Mouse (Mus musculus): ENCODE results near the gene 4930583I09Rik. TPM values are rescaled to one million over a fixed set of nuclear protein-coding genes. Genes with fewer than 3 reads are reported as not detected.

The 4930583I09Rik gene
- polyA plus RNA-seq, 1 experiment from 2014 or later, result not detected

DNA sequence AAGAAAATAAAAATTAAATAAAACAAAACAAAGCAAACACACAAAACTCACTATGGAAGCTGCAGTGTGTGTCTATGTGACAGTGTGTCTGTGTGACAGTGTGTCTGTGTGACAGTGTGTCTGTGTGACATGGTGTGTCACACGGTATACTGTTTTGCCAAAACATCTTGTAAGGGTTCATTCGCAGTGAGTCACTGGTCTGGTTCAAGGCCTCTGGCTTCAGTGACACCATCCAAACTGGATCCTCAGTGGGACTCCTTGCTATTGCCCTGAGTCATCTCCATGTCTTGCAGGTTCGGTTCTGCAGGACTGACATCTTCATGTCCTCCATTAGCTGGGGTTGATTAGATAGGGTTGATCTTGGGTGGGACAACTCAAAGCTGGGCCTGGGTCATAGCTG lies 43.8 kb downstream of the 4930583I09Rik start:
- Histone ChIP-seq H3K4me1 (peaks cover 3% of the 10 kb centered on the region; the same call in 1 of the 2 replicates), H3K4me3 (no peak overlapping the region), H3K27ac (no peak overlapping the region), H3K9ac (no peak overlapping the region), H3K4me2 (no peak overlapping the region), H3K27me3 (no peaks in the 10 kb centered on the region), H3K9me3 (replicated peaks) (no peaks in the 10 kb centered on the region), H3K36me3 (ENCODE audit: poor library complexity, severe bottlenecking) (no peaks in the 10 kb centered on the region)
- WGBS, result 93% methylated on average over 3 of the region's 3 CpGs
- no peak for ATAC-seq

- Histone ChIP-seq H3K4me2 (no peak overlapping the region), H3K9me3 (replicated peaks) (no peaks in the 10 kb centered on the region), H3K27me3 (no peaks in the 10 kb centered on the region), H3K4me3 (no peak overlapping the region), H3K4me1 (peaks cover 11% of the 10 kb centered on the region), H3K27ac (no peak overlapping the region), H3K9ac (no peak overlapping the region), H3K36me3 (ENCODE audit: poor library complexity, severe bottlenecking) (no peaks in the 10 kb centered on the region)
- no peak for ATAC-seq
- 78% methylated on average over 3 of the region's 3 CpGs for WGBS
Observed at GRCm38 (mm10) chr17:64789175-64789574, 46.7 kb downstream of the 4930583I09Rik start.

DNA sequence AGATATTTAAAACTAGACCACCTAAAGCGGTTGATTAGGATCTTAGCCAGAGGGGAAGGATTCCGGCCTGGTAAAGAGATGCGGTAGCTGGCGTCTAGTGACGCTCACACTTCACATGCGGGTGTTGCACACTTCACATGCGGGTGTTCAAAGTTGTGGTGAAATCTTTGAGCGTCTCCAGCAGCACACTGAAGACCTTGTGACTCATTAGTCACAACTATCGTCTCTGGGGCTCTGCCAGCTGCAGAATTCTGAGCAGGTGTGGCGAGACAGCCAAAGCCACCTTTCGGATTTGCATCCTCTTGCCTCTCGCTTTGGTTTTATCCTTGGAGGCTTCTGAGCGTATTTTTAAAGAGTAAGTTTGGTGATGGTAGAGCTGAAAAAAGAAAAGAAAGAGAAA lies 47.6 kb downstream of the 4930583I09Rik start:
- H3K9ac ChIP-seq, result no peak overlapping the region
- H3K4me1 ChIP-seq, result peaks cover 11% of the 10 kb centered on the region
- H3K9me3 ChIP-seq (replicated peaks), result no peaks in the 10 kb centered on the region
- no peak overlapping the region for H3K4me3 ChIP-seq
- 92% methylated on average over 13 of the region's 13 CpGs for WGBS
- H3K27me3 ChIP-seq, result no peaks in the 10 kb centered on the region
- H3K27ac ChIP-seq, result no peak overlapping the region
- H3K4me2 ChIP-seq, result no peak overlapping the region
- ATAC-seq, result no peak
- no peaks in the 10 kb centered on the region for H3K36me3 ChIP-seq (ENCODE audit: poor library complexity, severe bottlenecking)

- Histone ChIP-seq H3K4me1 (peaks cover 11% of the 10 kb centered on the region), H3K4me3 (no peak overlapping the region), H3K9ac (no peak overlapping the region), H3K27ac (no peak overlapping the region), H3K4me2 (no peak overlapping the region), H3K27me3 (no peaks in the 10 kb centered on the region), H3K9me3 (replicated peaks) (no peaks in the 10 kb centered on the region), H3K36me3 (ENCODE audit: poor library complexity, severe bottlenecking) (no peaks in the 10 kb centered on the region)
- 61% methylated on average over 1 of the region's 1 CpGs for WGBS
- no peak for ATAC-seq
Observed at GRCm38 (mm10) chr17:64785961-64786360, 49.9 kb downstream of the 4930583I09Rik start.

Other genes with a start within 250 kb of the 4930583I09Rik start
- gene Man2a1, start 235.3 kb downstream of the 4930583I09Rik start, polyA plus RNA-seq (2015; fragmentation: Nextera tagmentation; extraction: Ambion mirVana), result 2.1 and 3.2 TPM in 2 replicates